Mouse (Mus musculus): ENCODE data around the gene Rela.

GRCm38 (mm10) chr19:5605126-5605525, 32.2 kb upstream of the Rela start:
- TF ChIP-seq CTCF (IDR thresholded peaks at IDR 0.05; ENCODE audit: extremely low read depth, insufficient read length, insufficient replicate concordance, low read depth, low read length) (no peak), POLR2A (IDR thresholded peaks at IDR 0.05; ENCODE audit: low read depth, low read length) (no peak)

All from small intestine, adult 2 months (tissue).